Mouse (Mus musculus) CH12.LX (cell line): ENCODE measurements around the gene Mrps23. TPM values are rescaled to one million over a fixed set of nuclear protein-coding genes. Genes with fewer than 3 reads are reported as not detected.

Experiments used
- DNase-seq: peaks from one replicate; pipeline ENCODE4 v3.0.0-alpha.2; 2013; ENCODE audit errors: extremely low read depth
- H3K27ac ChIP-seq: 2 replicates; pipeline ENCODE4 v1.5.1; 2012; ENCODE audit warnings: low read depth, mild to moderate bottlenecking, control low read depth, moderate library complexity; ENCODE audit not compliant: insufficient read depth
- H3K27me3 ChIP-seq: replicated peaks from 2 replicates; pipeline ENCODE3; 2012; ENCODE audit warnings: inconsistent platforms
- H3K36me3 ChIP-seq, 2 experiments: replicated peaks in 1 of 2; 2 replicates each; pipeline versions ENCODE3 to v1.6.1; 2012; ENCODE audit warnings: inconsistent platforms in 1 of 2, low read length in 1 of 2, mild to moderate bottlenecking in 1 of 2, mixed read lengths in 1 of 2, moderate library complexity in 1 of 2; ENCODE audit not compliant: control insufficient read depth in 1 of 2, insufficient read depth in 1 of 2
- H3K4me1 ChIP-seq, 2 experiments: 2 replicates each; pipeline ENCODE4 v1.6.1; 2012; ENCODE audit warnings: inconsistent platforms in 1 of 2, moderate library complexity in 1 of 2; ENCODE audit not compliant: insufficient read depth in 2 of 2, control insufficient read depth in 1 of 2
- H3K4me2 ChIP-seq: 2 replicates; pipeline ENCODE4 v1.6.1; 2012; ENCODE audit warnings: low read depth, mild to moderate bottlenecking, control low read depth; ENCODE audit not compliant: poor library complexity, insufficient read depth, severe bottlenecking
- H3K4me3 ChIP-seq, 3 experiments: fragments of 150-350 bp in 1 of 3; sonication (generic) in 1 of 3; replicated peaks in 1 of 3; 2 replicates each; pipeline versions ENCODE3 to v1.5.1; 2011 to 2012; ENCODE audit warnings: low read depth in 2 of 3, low read length in 2 of 3, mild to moderate bottlenecking in 2 of 3, moderate library complexity in 2 of 3, control low read depth in 1 of 3, improper control_type of control experiment in 1 of 3, inconsistent platforms in 1 of 3, mixed read lengths in 1 of 3; ENCODE audit not compliant: poor library complexity in 1 of 3
- H3K79me2 ChIP-seq: replicated peaks from 2 replicates; pipeline ENCODE4 v1.6.1; 2012; ENCODE audit warnings: mild to moderate bottlenecking, moderate library complexity; ENCODE audit not compliant: control insufficient read depth, poor library complexity, insufficient read depth, severe bottlenecking; ENCODE audit errors: extremely low read depth
- H3K9ac ChIP-seq: 2 replicates; pipeline ENCODE4 v1.6.1; 2012; ENCODE audit warnings: low read depth, mild to moderate bottlenecking, control low read depth, moderate library complexity; ENCODE audit not compliant: insufficient read depth
- H3K9me3 ChIP-seq: replicated peaks from 2 replicates; pipeline ENCODE3; 2012; ENCODE audit warnings: low read length, inconsistent platforms, mixed read lengths
- BHLHE40 ChIP-seq: IDR thresholded peaks from 2 replicates; pipeline ENCODE4 v1.6.1; 2011; ENCODE audit warnings: mild to moderate bottlenecking, low read depth, low read length, improper control_type of control experiment
- CTCF ChIP-seq, 2 experiments: IDR thresholded peaks in 1 of 2; conservative IDR thresholded peaks in 1 of 2; 2 replicates each; pipeline ENCODE4 v1.5.1; 2011 to 2012; ENCODE audit warnings: low read depth in 2 of 2, low read length in 2 of 2, improper control_type of control experiment in 1 of 2, inconsistent platforms in 1 of 2, mild to moderate bottlenecking in 1 of 2, moderate library complexity in 1 of 2
- ELF1 ChIP-seq: IDR thresholded peaks from 2 replicates; pipeline ENCODE4 v1.6.1; 2014; ENCODE audit warnings: low read depth, mild to moderate bottlenecking, inconsistent platforms, low read length, improper control_type of control experiment
- GABPA ChIP-seq: IDR thresholded peaks from 2 replicates; pipeline ENCODE4 v1.6.1; 2012; ENCODE audit warnings: low read depth, low read length, improper control_type of control experiment, inconsistent platforms; ENCODE audit not compliant: insufficient replicate concordance
- HCFC1 ChIP-seq: IDR thresholded peaks from 2 replicates; pipeline ENCODE4 v1.6.1; 2012; ENCODE audit warnings: low read depth, mild to moderate bottlenecking, inconsistent platforms, low read length, improper control_type of control experiment
- KAT2A ChIP-seq: IDR thresholded peaks from 2 replicates; pipeline ENCODE4 v1.6.1; 2012; ENCODE audit warnings: low read length, improper control_type of control experiment, inconsistent platforms; ENCODE audit not compliant: insufficient replicate concordance
- MAFK ChIP-seq: IDR thresholded peaks from 2 replicates; pipeline ENCODE4 v1.6.1; 2011; ENCODE audit warnings: low read length, improper control_type of control experiment; ENCODE audit not compliant: insufficient replicate concordance
- MAX ChIP-seq: IDR thresholded peaks from 2 replicates; pipeline ENCODE4 v1.6.1; 2011; ENCODE audit warnings: low read length, improper control_type of control experiment
- MAZ ChIP-seq: IDR thresholded peaks from 2 replicates; pipeline ENCODE4 v1.6.1; 2012; ENCODE audit warnings: low read depth, mild to moderate bottlenecking, inconsistent platforms, low read length, improper control_type of control experiment, moderate library complexity
- MEF2A ChIP-seq: IDR thresholded peaks from 2 replicates; pipeline ENCODE4 v1.6.1; 2014; ENCODE audit warnings: low read depth, mild to moderate bottlenecking, inconsistent platforms, low read length, improper control_type of control experiment, borderline replicate concordance
- MXI1 ChIP-seq: IDR thresholded peaks from 2 replicates; pipeline ENCODE4 v1.6.1; 2011; ENCODE audit warnings: mild to moderate bottlenecking, low read depth, low read length, improper control_type of control experiment
- MYC ChIP-seq: IDR thresholded peaks from 2 replicates; pipeline ENCODE4 v1.6.1; 2011; ENCODE audit warnings: low read depth, mild to moderate bottlenecking, improper control_type of control experiment, low read length
- NELFE ChIP-seq: IDR thresholded peaks from 2 replicates; pipeline ENCODE4 v1.6.1; 2011; ENCODE audit warnings: low read depth, low read length, improper control_type of control experiment
- NRF1 ChIP-seq: IDR thresholded peaks from 2 replicates; pipeline ENCODE4 v1.6.1; 2014; ENCODE audit warnings: low read depth, mild to moderate bottlenecking, inconsistent platforms, low read length, improper control_type of control experiment, moderate library complexity
- PAX5 ChIP-seq: IDR thresholded peaks from 2 replicates; pipeline ENCODE4 v1.6.1; 2012; ENCODE audit warnings: low read length, inconsistent platforms, mixed read lengths
- POLR2A ChIP-seq: IDR thresholded peaks from 2 replicates; pipeline ENCODE4 v1.6.1; 2011; ENCODE audit warnings: low read depth, mild to moderate bottlenecking, improper control_type of control experiment, low read length
- POLR2AphosphoS2 ChIP-seq: IDR thresholded peaks from 2 replicates; pipeline ENCODE4 v1.6.1; 2011; ENCODE audit warnings: low read depth, low read length, improper control_type of control experiment
- RAD21 ChIP-seq: IDR thresholded peaks from 2 replicates; pipeline ENCODE4 v1.6.1; 2011; ENCODE audit warnings: low read depth, mild to moderate bottlenecking, low read length, improper control_type of control experiment, moderate library complexity
- RCOR1 ChIP-seq: conservative IDR thresholded peaks from 2 replicates; pipeline ENCODE4 v1.6.1; 2012; ENCODE audit warnings: low read depth, mild to moderate bottlenecking, inconsistent platforms, low read length, improper control_type of control experiment
- SIN3A ChIP-seq: IDR thresholded peaks from 2 replicates; pipeline ENCODE4 v1.6.1; 2012; ENCODE audit warnings: low read length, improper control_type of control experiment, inconsistent platforms
- SMC3 ChIP-seq: IDR thresholded peaks from 2 replicates; pipeline ENCODE4 v1.6.1; 2011; ENCODE audit warnings: low read depth, low read length, improper control_type of control experiment
- TBP ChIP-seq: conservative IDR thresholded peaks from 2 replicates; pipeline ENCODE4 v1.6.1; 2011; ENCODE audit warnings: low read depth, low read length, improper control_type of control experiment
- TCF12 ChIP-seq: IDR thresholded peaks from 2 replicates; pipeline ENCODE4 v1.6.1; 2014; ENCODE audit warnings: low read depth, mild to moderate bottlenecking, inconsistent platforms, low read length, improper control_type of control experiment
- USF1 ChIP-seq: IDR thresholded peaks from 2 replicates; pipeline ENCODE4 v1.6.1; 2014; ENCODE audit warnings: low read depth, mild to moderate bottlenecking, inconsistent platforms, low read length, improper control_type of control experiment
- ZC3H11A ChIP-seq: IDR thresholded peaks from 2 replicates; pipeline ENCODE4 v1.6.1; 2012; ENCODE audit warnings: low read depth, mild to moderate bottlenecking, inconsistent platforms, low read length, improper control_type of control experiment
- ZKSCAN1 ChIP-seq: IDR thresholded peaks from 2 replicates; pipeline ENCODE4 v1.6.1; 2012; ENCODE audit warnings: low read depth, inconsistent platforms, low read length, improper control_type of control experiment, borderline replicate concordance
- ZMIZ1 ChIP-seq: IDR thresholded peaks from 2 replicates; pipeline ENCODE4 v1.6.1; 2012; ENCODE audit warnings: low read depth, mild to moderate bottlenecking, inconsistent platforms, low read length, improper control_type of control experiment
- dilution Hi-C: fragments of 300-500 bp; cut with MboI; formaldehyde crosslinking; loops from 2 replicates; pipeline ENCODE4 v1.14.3; 2020; ENCODE audit warnings: low sequenced_read_pairs; ENCODE audit not compliant: extremely low pct_unique_long_range_greater_than_20kb, extremely low pct_ligation_motif_present
- in situ Hi-C: fragments of 300-500 bp; cut with MboI; formaldehyde crosslinking; loops from 3 replicates; pipeline ENCODE4 v1.14.3; 2019; ENCODE audit warnings: low sequenced_read_pairs, low pct_ligation_motif_present, low pct_unique_long_range_greater_than_20kb, mixed read lengths
- polyA plus RNA-seq: library from polyadenylated mRNA; unstranded; fragments of >175 nt; gene quantifications from 2 replicates; pipeline ENCODE4 v1.2.1, GENCODE M21; 2012; ENCODE audit warnings: low read depth; ENCODE audit not compliant: insufficient read length
- total RNA-seq, 2 experiments: library from RNA; depleted of rRNA; stranded (reverse); fragments of 300-350 nt in 1 of 2; fragments of >200 nt in 1 of 2; gene quantifications; 2 replicates each; pipeline ENCODE4 v1.2.3; 2012 to 2014

Mrps23 gene
- total and polyA plus RNA-seq, 3 experiments: 185 to 233 (median 227) TPM

- Histone ChIP-seq H3K36me3 (no peaks in the 10 kb centered on the region), H3K9me3 (peaks cover 3% of the 10 kb centered on the region), H3K4me1 (no peaks in the 10 kb centered on the region; a peak in 1 of 4 replicates), H3K27me3 (peaks cover 68% of the 10 kb centered on the region), H3K4me2 (no peak overlapping the region), H3K9ac (no peak overlapping the region), H3K27ac (no peak overlapping the region), H3K79me2 (no peaks in the 10 kb centered on the region), H3K4me3 (no peak overlapping the region)
- in situ Hi-C loops: no loop called here
- dilution Hi-C loops: no loop called here
- no peak for DNase-seq
- TF ChIP-seq MYC (no peak), HCFC1 (no peak), SIN3A (no peak), POLR2A (no peak), PAX5 (no peak), NRF1 (no peak), BHLHE40 (no peak), MEF2A (no peak), ZKSCAN1 (no peak), RAD21 (no peak), ZMIZ1 (no peak), MXI1 (no peak), KAT2A (no peak), MAX (no peak), ZC3H11A (no peak), GABPA (no peak), NELFE (no peak), MAFK (no peak), POLR2AphosphoS2 (no peak), ELF1 (no peak)
Measured at GRCm38 (mm10) chr11:88173386-88174025, 30.7 kb upstream of the Mrps23 start.

- H3K27ac ChIP-seq: no peak overlapping the region
- TF ChIP-seq TCF12 (no peak), MEF2A (no peak), MAX (no peak), POLR2AphosphoS2 (no peak), ZMIZ1 (no peak), RAD21 (no peak), MAZ (no peak), RCOR1 (no peak), CTCF (conservative IDR thresholded peaks at IDR 0.05 in 1 of 2, IDR thresholded peaks at IDR 0.05 in 1 of 2; ENCODE audit: low read depth in 2 of 2, low read length in 2 of 2) (no peak), TBP (no peak), SMC3 (no peak), USF1 (no peak)
- no peak overlapping the region for H3K4me2 ChIP-seq
- H3K36me3 ChIP-seq: no peaks in the 10 kb centered on the region
- dilution Hi-C loops (loop anchor here (25.0 kb wide), 1 partner anchor 118 kb away; the partner anchor contains the start of gene Vezf1), in situ Hi-C loops (no loop called here)
- DNase-seq: no peak
- peaks cover 0 to 7% of the 10 kb centered on the region in 2 experiments; a peak in 2 of 4 replicates for H3K4me1 ChIP-seq
- H3K79me2 ChIP-seq: no peaks in the 10 kb centered on the region
- peaks cover 3% of the 10 kb centered on the region for H3K9me3 ChIP-seq
- peaks cover 65% of the 10 kb centered on the region for H3K27me3 ChIP-seq
- no peak overlapping the region for H3K9ac ChIP-seq
- H3K4me3 ChIP-seq: no peak overlapping the region
Measured at GRCm38 (mm10) chr11:88180467-88180958, 23.7 kb upstream of the Mrps23 start.
